Mouse (Mus musculus): ENCODE measurements around the gene Rnf11.

DNA sequence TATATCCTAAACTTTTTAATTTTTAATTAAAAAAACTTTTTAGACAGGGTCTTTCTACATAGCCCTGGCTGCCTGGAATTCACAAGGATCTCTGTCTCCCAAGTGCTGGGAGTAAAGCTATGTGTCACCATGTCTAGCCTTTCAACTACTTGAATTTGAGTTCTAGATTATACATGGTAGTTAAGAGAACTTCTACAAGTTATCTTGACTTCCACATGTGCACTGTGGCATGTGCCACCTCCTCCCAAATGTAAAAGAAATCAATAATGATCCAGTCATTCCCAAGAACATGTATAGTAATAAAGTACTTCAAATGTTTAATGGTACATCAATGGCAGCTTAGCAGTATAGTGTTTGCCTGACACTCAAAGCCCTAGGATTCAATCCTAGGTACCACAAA is 16.8 kb downstream of the Rnf11 start:
- TF ChIP-seq POLR2A (IDR thresholded peaks at IDR 0.05; ENCODE audit: low read depth, low read length) (no peak), CTCF (IDR thresholded peaks at IDR 0.05; ENCODE audit: borderline replicate concordance, insufficient read depth, low read length) (no peak)

Measured in embryonic fibroblast, embryonic 13.5 days (primary cell).